Mouse (Mus musculus): ENCODE results near the gene Kpna3. TPM values are rescaled to one million over a fixed set of nuclear protein-coding genes. Genes with fewer than 3 reads are reported as not detected.

The Kpna3 gene
- polyA plus RNA-seq, 1 experiment from 2014 or later, result 55.0 TPM

Other genes with a start within 250 kb of the Kpna3 start
- gene Sgcg, start 181.4 kb downstream of the Kpna3 start, polyA plus RNA-seq (2015; fragmentation: Nextera tagmentation; extraction: Ambion mirVana), result 0.98 and 1.3 TPM in 2 replicates
- 0.65 and 0.69 TPM in 2 replicates for gene Arl11, start 130.1 kb downstream of the Kpna3 start, polyA plus RNA-seq (2015; fragmentation: Nextera tagmentation; extraction: Ambion mirVana)
- 15.8 and 16.0 TPM in 2 replicates for gene Ebpl, start 79.4 kb downstream of the Kpna3 start, polyA plus RNA-seq (2015; fragmentation: Nextera tagmentation; extraction: Ambion mirVana)
- 16.1 and 18.0 TPM in 2 replicates for gene Spryd7, start 117.0 kb upstream of the Kpna3 start, polyA plus RNA-seq (2015; fragmentation: Nextera tagmentation; extraction: Ambion mirVana)
- gene Trim13, start 158.4 kb upstream of the Kpna3 start, polyA plus RNA-seq (2015; fragmentation: Nextera tagmentation; extraction: Ambion mirVana), result 21.6 and 26.0 TPM in 2 replicates
- gene Kcnrg, start 167.6 kb upstream of the Kpna3 start, polyA plus RNA-seq (2015; fragmentation: Nextera tagmentation; extraction: Ambion mirVana), result 0.77 and 0.83 TPM in 2 replicates

Data from embryonic facial prominence, embryonic 13.5 days (tissue).